Mouse (Mus musculus): ENCODE measurements at regions not wholly inside any gene's neighbourhood (a gene's known extent, or its start where the extent isn't known, plus 50 kb on each side); places are given as distances from the start of the nearest gene placed in this dataset.
A peak's percentile ranks its signal among the peaks of the same experiment; 100 is the strongest.

DNA sequence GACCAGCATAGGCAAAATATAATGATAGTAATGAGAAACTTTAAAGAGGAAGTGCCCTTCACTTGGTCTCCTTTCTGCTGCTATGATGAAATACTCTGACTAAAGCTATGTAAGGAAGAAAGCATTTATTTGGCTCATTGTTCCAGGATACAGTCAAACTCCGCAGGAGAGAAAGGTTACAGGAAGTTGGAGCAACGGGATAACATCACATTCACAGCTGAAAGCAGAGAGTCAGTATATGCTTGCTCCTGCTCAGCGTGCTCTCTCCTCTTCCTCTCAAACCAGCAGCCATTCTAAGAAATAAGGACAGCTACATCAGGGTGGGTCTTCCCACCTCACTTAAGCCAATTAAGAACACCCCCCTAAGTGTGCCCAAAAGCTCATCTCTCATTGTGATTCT lies 98.9 kb upstream of the Syt10 start:
- no peak for ATAC-seq
- Histone ChIP-seq H3K9ac (replicated peaks) (no peak overlapping the region), H3K4me1 (ENCODE audit: insufficient read depth) (no peaks in the 10 kb centered on the region), H3K27me3 (ENCODE audit: insufficient read depth, low read length) (no peaks in the 10 kb centered on the region), H3K27ac (ENCODE audit: low read depth) (no peak overlapping the region), H3K4me2 (ENCODE audit: low read depth, low read length) (no peak overlapping the region), H3K9me3 (ENCODE audit: low read length) (no peaks in the 10 kb centered on the region), H3K4me3 (ENCODE audit: low read depth, low read length) (no peak overlapping the region), H3K36me3 (replicated peaks; ENCODE audit: insufficient read depth, low read length) (no peaks in the 10 kb centered on the region)
- no peak for DNase-seq
- WGBS (ENCODE audit: insufficient replicate concordance): 47% methylated on average over 3 of the region's 3 CpGs
- no peak for TF ChIP-seq CTCF (IDR thresholded peaks at IDR 0.05; ENCODE audit: low read depth)

DNA sequence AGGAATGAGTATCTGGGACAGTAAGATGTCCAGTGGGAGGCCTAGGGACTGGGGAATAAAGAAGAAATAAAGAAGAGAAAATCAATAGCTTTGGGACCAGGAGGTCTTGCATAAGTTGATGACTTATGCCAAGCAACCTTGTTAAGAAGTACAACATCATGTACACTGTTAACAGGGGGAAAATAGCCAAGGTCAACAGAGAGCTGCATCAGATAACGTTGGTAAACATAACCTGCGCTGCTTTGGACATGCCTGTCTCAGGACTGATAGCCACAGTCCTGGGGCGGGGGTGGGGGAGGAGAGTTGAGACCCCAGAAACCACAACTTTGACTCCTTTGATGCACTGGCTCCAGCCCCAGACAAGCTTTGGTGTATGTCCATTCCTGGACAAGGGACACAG lies 90.7 kb upstream of the Syt10 start:
- Histone ChIP-seq H3K9me3 (ENCODE audit: low read length) (no peaks in the 10 kb centered on the region), H3K9ac (replicated peaks) (no peak overlapping the region), H3K4me2 (ENCODE audit: low read depth, low read length) (no peak overlapping the region), H3K36me3 (replicated peaks; ENCODE audit: insufficient read depth, low read length) (no peaks in the 10 kb centered on the region), H3K4me3 (ENCODE audit: low read depth, low read length) (no peak overlapping the region), H3K27me3 (ENCODE audit: insufficient read depth, low read length) (no peaks in the 10 kb centered on the region), H3K4me1 (ENCODE audit: insufficient read depth) (no peaks in the 10 kb centered on the region), H3K27ac (ENCODE audit: low read depth) (no peak overlapping the region)
- no peak for DNase-seq
- 62% methylated on average over 3 of the region's 3 CpGs for WGBS (ENCODE audit: insufficient replicate concordance)
- no peak for ATAC-seq
- TF ChIP-seq EP300 (IDR thresholded peaks at IDR 0.05; ENCODE audit: low read depth) (no peak), CTCF (IDR thresholded peaks at IDR 0.05; ENCODE audit: low read depth) (no peak)

DNA sequence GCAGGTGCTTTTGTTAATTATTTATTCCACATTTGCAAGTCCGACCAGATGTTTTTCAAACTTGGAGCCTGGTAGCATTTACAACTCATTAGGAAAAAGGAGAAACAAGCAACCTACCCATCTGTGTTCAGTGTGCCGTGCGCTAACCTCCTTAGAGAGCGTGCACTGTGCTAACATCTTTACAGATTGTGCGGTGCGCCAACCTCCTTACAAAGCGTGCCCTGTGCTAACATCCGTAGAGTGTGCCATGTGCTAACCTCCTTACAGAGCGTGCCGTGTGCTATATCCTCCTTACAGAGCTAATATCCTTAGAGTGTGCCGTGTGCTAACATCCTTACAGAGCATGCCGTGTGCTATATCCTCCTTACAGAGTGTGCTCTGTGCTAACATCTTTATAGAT lies 73.9 kb upstream of the Syt10 start:
- ATAC-seq (no peak), DNase-seq (no peak)
- no peaks in the 10 kb centered on the region for H3K27me3 ChIP-seq (ENCODE audit: insufficient read depth, low read length)
- 91% methylated on average over 12 of the region's 12 CpGs for WGBS (ENCODE audit: insufficient replicate concordance)
- no peak overlapping the region for H3K27ac ChIP-seq (ENCODE audit: low read depth)
- H3K4me2 ChIP-seq (ENCODE audit: low read depth, low read length): no peak overlapping the region
- no peaks in the 10 kb centered on the region for H3K4me1 ChIP-seq (ENCODE audit: insufficient read depth)
- no peak overlapping the region for H3K9ac ChIP-seq (replicated peaks)
- no peak overlapping the region for H3K4me3 ChIP-seq (ENCODE audit: low read depth, low read length)
- TF ChIP-seq CTCF (IDR thresholded peaks at IDR 0.05; ENCODE audit: low read depth): no peak
- H3K36me3 ChIP-seq (replicated peaks; ENCODE audit: insufficient read depth, low read length): no peaks in the 10 kb centered on the region
- H3K9me3 ChIP-seq (ENCODE audit: low read length): no peaks in the 10 kb centered on the region

DNA sequence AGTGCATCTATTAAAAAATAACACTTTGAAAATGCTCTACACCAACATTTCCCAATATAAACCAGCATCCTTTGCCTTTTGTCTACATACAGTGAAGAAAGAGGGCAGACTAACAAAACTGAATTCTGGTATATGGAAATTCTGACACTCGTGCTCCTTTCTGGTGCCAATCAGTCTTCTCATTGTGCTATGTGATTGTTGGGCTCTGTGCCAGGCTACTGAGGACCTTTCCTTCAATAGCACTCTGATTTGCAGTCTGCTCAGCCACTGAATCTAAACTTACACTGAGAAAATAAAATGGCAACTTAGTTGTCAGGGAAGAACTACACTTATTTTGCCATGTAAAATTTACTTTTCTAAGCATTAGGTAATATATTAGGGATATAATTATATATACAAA lies 61.4 kb upstream of the Syt10 start:
- ATAC-seq (no peak), DNase-seq (no peak)
- H3K27ac ChIP-seq (ENCODE audit: low read depth): no peak overlapping the region
- no peaks in the 10 kb centered on the region for H3K36me3 ChIP-seq (replicated peaks; ENCODE audit: insufficient read depth, low read length)
- H3K4me2 ChIP-seq (ENCODE audit: low read depth, low read length): no peak overlapping the region
- no peak overlapping the region for H3K9ac ChIP-seq (replicated peaks)
- H3K4me3 ChIP-seq (ENCODE audit: low read depth, low read length): no peak overlapping the region
- H3K9me3 ChIP-seq (ENCODE audit: low read length): no peaks in the 10 kb centered on the region
- H3K27me3 ChIP-seq (ENCODE audit: insufficient read depth, low read length): no peaks in the 10 kb centered on the region
- H3K4me1 ChIP-seq (ENCODE audit: insufficient read depth): no peaks in the 10 kb centered on the region
- no peak for TF ChIP-seq EP300 (IDR thresholded peaks at IDR 0.05; ENCODE audit: low read depth)
- no peak for TF ChIP-seq CTCF (IDR thresholded peaks at IDR 0.05; ENCODE audit: low read depth)
- WGBS (ENCODE audit: insufficient replicate concordance): 59% methylated on average over 1 of the region's 1 CpGs

DNA sequence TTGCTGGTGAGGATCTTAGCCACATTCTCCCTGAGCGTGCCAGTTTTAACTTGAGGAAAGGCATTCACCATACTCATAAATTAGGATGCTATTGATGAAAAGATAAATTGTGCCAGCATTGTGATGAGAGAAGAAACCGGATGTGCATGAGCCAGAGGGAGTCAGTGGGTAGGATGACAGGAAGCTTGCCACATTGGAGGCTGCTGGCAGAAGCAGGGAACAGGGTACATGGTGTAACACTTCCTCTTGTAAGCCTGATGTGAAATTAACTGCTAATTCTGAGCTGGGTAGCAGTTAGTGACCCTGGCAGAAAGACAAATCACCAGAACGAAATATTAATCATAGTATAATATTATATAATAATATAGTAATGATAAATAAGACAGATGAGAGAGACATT lies 52.0 kb upstream of the Syt10 start:
- no peak for DNase-seq
- no peak overlapping the region for H3K9ac ChIP-seq (replicated peaks)
- 0 out of 2 replicates have a peak, but pooled peaks cover 2% of the 10 kb centered on the region for H3K9me3 ChIP-seq (ENCODE audit: low read length)
- no peaks in the 10 kb centered on the region for H3K4me1 ChIP-seq (ENCODE audit: insufficient read depth)
- H3K36me3 ChIP-seq (replicated peaks; ENCODE audit: insufficient read depth, low read length): no peaks in the 10 kb centered on the region
- no peak overlapping the region for H3K4me2 ChIP-seq (ENCODE audit: low read depth, low read length)
- no peak for TF ChIP-seq CTCF (IDR thresholded peaks at IDR 0.05; ENCODE audit: low read depth)
- TF ChIP-seq EP300 (IDR thresholded peaks at IDR 0.05; ENCODE audit: low read depth): no peak
- no peaks in the 10 kb centered on the region for H3K27me3 ChIP-seq (ENCODE audit: insufficient read depth, low read length)
- no peak overlapping the region for H3K27ac ChIP-seq (ENCODE audit: low read depth)
- no peak overlapping the region for H3K4me3 ChIP-seq (ENCODE audit: low read depth, low read length)
- peak; percentile 47; the same call in 1 of the 2 replicates for ATAC-seq
- WGBS (ENCODE audit: insufficient replicate concordance): 48% methylated on average over 3 of the region's 3 CpGs

Measured in liver, postnatal 0 days (tissue).